Mouse (Mus musculus): Measurements from ENCODE around the gene Gm45785. TPM values are rescaled to one million over a fixed set of nuclear protein-coding genes. Genes with fewer than 3 reads are reported as not detected.

Gm45785 gene
- polyA plus RNA-seq, 1 experiment from 2014 or later, result not detected

- H3K4me1 ChIP-seq (ENCODE audit: control insufficient read depth, low read depth, low read length), result no peaks in the 10 kb centered on the region
- no peaks in the 10 kb centered on the region for H3K27me3 ChIP-seq (ENCODE audit: control insufficient read depth, insufficient read depth, low read depth, low read length)
- H3K4me3 ChIP-seq (ENCODE audit: low read depth, low read length), result no peak overlapping the region
- no peaks in the 10 kb centered on the region for H3K9me3 ChIP-seq (replicated peaks; ENCODE audit: control insufficient read depth, low read length)
- no peak overlapping the region for H3K27ac ChIP-seq (ENCODE audit: low read length)
- no peak overlapping the region for H3K9ac ChIP-seq (ENCODE audit: low read depth, low read length)
- WGBS (ENCODE audit: insufficient replicate concordance), result 69% methylated on average over 6 of the region's 6 CpGs
- no peak for ATAC-seq (ENCODE audit: low read depth)
- H3K36me3 ChIP-seq (ENCODE audit: control insufficient read depth, insufficient read depth), result no peaks in the 10 kb centered on the region
- H3K4me2 ChIP-seq (ENCODE audit: low read depth, low read length), result no peak overlapping the region
These were observed 53.5 kb downstream of the Gm45785 start for GRCm38 (mm10) chr7:140802629-140803028.

DNA sequence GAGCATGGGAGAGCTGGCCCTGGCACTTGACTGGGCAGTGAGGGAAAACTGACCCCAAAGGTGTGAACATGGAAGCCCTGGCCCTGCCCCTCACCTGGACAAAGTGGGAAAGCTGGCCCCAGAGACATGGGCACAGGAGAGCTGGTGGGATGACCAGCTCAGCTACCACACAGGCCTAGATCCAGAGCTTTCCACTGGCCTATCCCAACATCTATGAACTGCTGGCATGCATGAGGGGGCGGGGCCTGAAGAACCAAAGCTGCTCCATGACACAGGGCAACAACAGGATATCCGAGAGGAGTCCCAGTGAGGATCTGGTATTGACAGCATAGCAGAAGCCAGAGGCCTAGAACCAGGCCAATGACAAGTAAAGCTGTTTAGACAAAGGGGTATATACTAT lies 57.9 kb downstream of the Gm45785 start:
- no peak overlapping the region for H3K9ac ChIP-seq (ENCODE audit: low read depth, low read length)
- no peak overlapping the region for H3K4me2 ChIP-seq (ENCODE audit: low read depth, low read length)
- no peaks in the 10 kb centered on the region for H3K27me3 ChIP-seq (ENCODE audit: control insufficient read depth, insufficient read depth, low read depth, low read length)
- no peak overlapping the region for H3K27ac ChIP-seq (ENCODE audit: low read length)
- H3K9me3 ChIP-seq (replicated peaks; ENCODE audit: control insufficient read depth, low read length), result no peaks in the 10 kb centered on the region
- WGBS (ENCODE audit: insufficient replicate concordance), result 44% methylated on average over 2 of the region's 2 CpGs
- H3K4me3 ChIP-seq (ENCODE audit: low read depth, low read length), result no peak overlapping the region
- ATAC-seq (ENCODE audit: low read depth), result no peak
- H3K36me3 ChIP-seq (ENCODE audit: control insufficient read depth, insufficient read depth), result no peaks in the 10 kb centered on the region
- H3K4me1 ChIP-seq (ENCODE audit: control insufficient read depth, low read depth, low read length), result no peaks in the 10 kb centered on the region

- no peak overlapping the region for H3K27ac ChIP-seq (ENCODE audit: low read length)
- no peaks in the 10 kb centered on the region for H3K36me3 ChIP-seq (ENCODE audit: control insufficient read depth, insufficient read depth)
- H3K4me3 ChIP-seq (ENCODE audit: low read depth, low read length), result no peak overlapping the region
- no peaks in the 10 kb centered on the region for H3K27me3 ChIP-seq (ENCODE audit: control insufficient read depth, insufficient read depth, low read depth, low read length)
- no peak for ATAC-seq (ENCODE audit: low read depth)
- no peak overlapping the region for H3K4me2 ChIP-seq (ENCODE audit: low read depth, low read length)
- no peaks in the 10 kb centered on the region for H3K9me3 ChIP-seq (replicated peaks; ENCODE audit: control insufficient read depth, low read length)
- H3K9ac ChIP-seq (ENCODE audit: low read depth, low read length), result no peak overlapping the region
- H3K4me1 ChIP-seq (ENCODE audit: control insufficient read depth, low read depth, low read length), result no peaks in the 10 kb centered on the region
- 74% methylated on average over 3 of the region's 3 CpGs for WGBS (ENCODE audit: insufficient replicate concordance)
These were observed 58.5 kb downstream of the Gm45785 start for GRCm38 (mm10) chr7:140797619-140798018.

- no peaks in the 10 kb centered on the region for H3K9me3 ChIP-seq (replicated peaks; ENCODE audit: control insufficient read depth, low read length)
These were observed 62.6 kb downstream of the Gm45785 start for GRCm38 (mm10) chr7:140793541-140793940.

GRCm38 (mm10) chr7:140788053-140788435 lies 68.1 kb downstream of the Gm45785 start:
- no peak overlapping the region for H3K4me2 ChIP-seq (ENCODE audit: low read depth, low read length)
- H3K4me1 ChIP-seq (ENCODE audit: control insufficient read depth, low read depth, low read length), result no peaks in the 10 kb centered on the region
- no peak overlapping the region for H3K9ac ChIP-seq (ENCODE audit: low read depth, low read length)
- ATAC-seq (ENCODE audit: low read depth), result no peak
- H3K36me3 ChIP-seq (ENCODE audit: control insufficient read depth, insufficient read depth), result no peaks in the 10 kb centered on the region
- no peaks in the 10 kb centered on the region for H3K9me3 ChIP-seq (replicated peaks; ENCODE audit: control insufficient read depth, low read length)
- no peak overlapping the region for H3K27ac ChIP-seq (ENCODE audit: low read length)
- 67% methylated on average over 7 of the region's 7 CpGs for WGBS (ENCODE audit: insufficient replicate concordance)
- H3K27me3 ChIP-seq (ENCODE audit: control insufficient read depth, insufficient read depth, low read depth, low read length), result no peaks in the 10 kb centered on the region
- no peak overlapping the region for H3K4me3 ChIP-seq (ENCODE audit: low read depth, low read length)

More at GRCm38 (mm10) chr7:140793541-140793940, 62.6 kb downstream of the Gm45785 start:
- Histone ChIP-seq H3K9ac (ENCODE audit: low read depth, low read length) (no peak overlapping the region), H3K36me3 (ENCODE audit: control insufficient read depth, insufficient read depth) (no peaks in the 10 kb centered on the region), H3K27me3 (ENCODE audit: control insufficient read depth, insufficient read depth, low read depth, low read length) (no peaks in the 10 kb centered on the region), H3K4me1 (ENCODE audit: control insufficient read depth, low read depth, low read length) (no peaks in the 10 kb centered on the region), H3K27ac (ENCODE audit: low read length) (no peak overlapping the region), H3K4me2 (ENCODE audit: low read depth, low read length) (no peak overlapping the region), H3K4me3 (ENCODE audit: low read depth, low read length) (no peak overlapping the region)
- WGBS (ENCODE audit: insufficient replicate concordance), result 47% methylated on average over 4 of the region's 4 CpGs
- no peak for ATAC-seq (ENCODE audit: low read depth)

DNA sequence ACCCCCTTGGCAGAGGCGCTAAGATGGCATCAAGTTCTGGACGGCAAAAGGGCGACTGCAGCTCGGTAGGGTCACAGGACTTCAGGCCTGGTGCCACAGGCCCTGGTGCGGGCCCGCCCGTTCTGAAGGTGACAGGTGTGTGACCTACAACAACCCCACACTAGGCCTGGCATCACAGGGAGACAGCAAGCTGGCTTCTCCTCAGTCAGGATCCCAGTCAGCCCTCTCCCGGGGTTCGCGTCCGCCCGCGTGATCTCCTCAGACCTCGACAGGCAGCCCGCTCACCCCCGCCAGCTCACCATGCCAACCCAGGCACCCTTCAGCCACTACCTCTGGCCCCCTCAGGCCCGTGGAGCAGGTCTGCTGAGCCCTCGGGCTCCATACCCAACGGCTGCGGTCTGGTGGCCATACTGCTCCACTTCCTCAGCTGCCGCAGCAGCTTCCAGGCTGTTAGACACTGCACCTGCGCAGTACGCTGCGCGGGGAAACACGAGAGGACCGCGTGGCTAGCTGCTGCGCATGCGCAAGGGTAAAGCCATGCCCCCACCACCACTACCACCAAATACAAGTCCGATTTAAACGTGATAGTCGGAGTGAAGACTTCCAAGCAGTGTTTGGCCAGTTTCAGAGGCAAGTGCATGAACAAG lies 68.6 kb downstream of the Gm45785 start, which contains the start of gene Syce1:
Gene Syce1 (minus strand): TSS at position 447 of the 647 bp plus-strand sequence.
- Histone ChIP-seq H3K9ac (ENCODE audit: low read depth, low read length) (no peak within 1 kb of the TSS), H3K4me2 (ENCODE audit: low read depth, low read length) (no peak within 1 kb of the TSS), H3K4me3 (ENCODE audit: low read depth, low read length) (no peak within 1 kb of the TSS), H3K27me3 (ENCODE audit: control insufficient read depth, insufficient read depth, low read depth, low read length) (no peaks in the 10 kb centered on the region), H3K9me3 (replicated peaks; ENCODE audit: control insufficient read depth, low read length) (no peaks in the 10 kb centered on the region), H3K36me3 (ENCODE audit: control insufficient read depth, insufficient read depth) (no peaks in the 10 kb centered on the region), H3K4me1 (ENCODE audit: control insufficient read depth, low read depth, low read length) (no peaks in the 10 kb centered on the region), H3K27ac (ENCODE audit: low read length) (no peak within 1 kb of the TSS)
- ATAC-seq (ENCODE audit: low read depth), result no peak
- 75% methylated on average over 33 of the region's 33 CpGs for WGBS (ENCODE audit: insufficient replicate concordance)

GRCm38 (mm10) chr7:140780548-140780947 lies 75.6 kb downstream of the Gm45785 start:
- H3K27ac ChIP-seq (ENCODE audit: low read length), result no peak overlapping the region
- no peaks in the 10 kb centered on the region for H3K4me1 ChIP-seq (ENCODE audit: control insufficient read depth, low read depth, low read length)
- no peak overlapping the region for H3K4me2 ChIP-seq (ENCODE audit: low read depth, low read length)
- H3K27me3 ChIP-seq (ENCODE audit: control insufficient read depth, insufficient read depth, low read depth, low read length), result no peaks in the 10 kb centered on the region
- H3K36me3 ChIP-seq (ENCODE audit: control insufficient read depth, insufficient read depth), result no peaks in the 10 kb centered on the region
- no peak overlapping the region for H3K9ac ChIP-seq (ENCODE audit: low read depth, low read length)
- ATAC-seq (ENCODE audit: low read depth), result no peak
- H3K4me3 ChIP-seq (ENCODE audit: low read depth, low read length), result no peak overlapping the region
- 71% methylated on average over 4 of the region's 4 CpGs for WGBS (ENCODE audit: insufficient replicate concordance)
- no peaks in the 10 kb centered on the region for H3K9me3 ChIP-seq (replicated peaks; ENCODE audit: control insufficient read depth, low read length)

Other genes with a start within 250 kb of the Gm45785 start
- not detected in 2 replicates for gene Olfr61, start 227.4 kb downstream of the Gm45785 start, polyA plus RNA-seq (2015; fragmentation: Nextera tagmentation; extraction: Ambion mirVana)
- gene Olfr53, start 209.9 kb downstream of the Gm45785 start, polyA plus RNA-seq (2015; fragmentation: Nextera tagmentation; extraction: Ambion mirVana), result not detected in 2 replicates
- not detected in 2 replicates for gene Olfr539, start 196.4 kb downstream of the Gm45785 start, polyA plus RNA-seq (2015; fragmentation: Nextera tagmentation; extraction: Ambion mirVana)
- gene Olfr45, start 174.4 kb downstream of the Gm45785 start, polyA plus RNA-seq (2015; fragmentation: Nextera tagmentation; extraction: Ambion mirVana), result not detected in 2 replicates
- gene Olfr541, start 159.1 kb downstream of the Gm45785 start, polyA plus RNA-seq (2015; fragmentation: Nextera tagmentation; extraction: Ambion mirVana), result not detected in 2 replicates
- gene Cyp2e1, start 92.6 kb downstream of the Gm45785 start, polyA plus RNA-seq (2015; fragmentation: Nextera tagmentation; extraction: Ambion mirVana), result 0.97 and 1.1 TPM in 2 replicates
- 0.07 and 0.14 TPM in 2 replicates for gene Syce1, start 68.5 kb downstream of the Gm45785 start, polyA plus RNA-seq (2015; fragmentation: Nextera tagmentation; extraction: Ambion mirVana)
- 0.06 and 0.16 TPM in 2 replicates for gene Zfp941, start 34.2 kb downstream of the Gm45785 start, polyA plus RNA-seq (2015; fragmentation: Nextera tagmentation; extraction: Ambion mirVana)
- gene Urah, start 21.3 kb downstream of the Gm45785 start, polyA plus RNA-seq (2015; fragmentation: Nextera tagmentation; extraction: Ambion mirVana), result 30.3 and 32.9 TPM in 2 replicates
- gene Scgb1c1, start 10.8 kb downstream of the Gm45785 start, polyA plus RNA-seq (2015; fragmentation: Nextera tagmentation; extraction: Ambion mirVana), result not detected in 2 replicates
- gene Odf3, start 8.5 kb downstream of the Gm45785 start, polyA plus RNA-seq (2015; fragmentation: Nextera tagmentation; extraction: Ambion mirVana), result not detected in 2 replicates
- gene Ric8a, start 626 bp upstream of the Gm45785 start, polyA plus RNA-seq (2015; fragmentation: Nextera tagmentation; extraction: Ambion mirVana), result 21.2 and 21.5 TPM in 2 replicates
- 19.3 and 20.9 TPM in 2 replicates for gene Bet1l, start 1.2 kb upstream of the Gm45785 start, polyA plus RNA-seq (2015; fragmentation: Nextera tagmentation; extraction: Ambion mirVana)
- 108 and 123 TPM in 2 replicates for gene Psmd13, start 25.6 kb upstream of the Gm45785 start, polyA plus RNA-seq (2015; fragmentation: Nextera tagmentation; extraction: Ambion mirVana)
- 21.9 and 23.6 TPM in 2 replicates for gene Sirt3, start 26.0 kb upstream of the Gm45785 start, polyA plus RNA-seq (2015; fragmentation: Nextera tagmentation; extraction: Ambion mirVana)
- 1.4 and 3.4 TPM in 2 replicates for gene Cox8b, start 44.1 kb upstream of the Gm45785 start, polyA plus RNA-seq (2015; fragmentation: Nextera tagmentation; extraction: Ambion mirVana)
- 7.8 and 10.8 TPM in 2 replicates for gene Nlrp6, start 64.6 kb upstream of the Gm45785 start, polyA plus RNA-seq (2015; fragmentation: Nextera tagmentation; extraction: Ambion mirVana)
- gene Pgghg, start 85.1 kb upstream of the Gm45785 start, polyA plus RNA-seq (2015; fragmentation: Nextera tagmentation; extraction: Ambion mirVana), result 6.0 and 7.9 TPM in 2 replicates
- 0.26 and 0.44 TPM in 2 replicates for gene Ifitm5, start 94.0 kb upstream of the Gm45785 start, polyA plus RNA-seq (2015; fragmentation: Nextera tagmentation; extraction: Ambion mirVana)
- not detected in 2 replicates for gene Gm45717, start 99.6 kb upstream of the Gm45785 start, polyA plus RNA-seq (2015; fragmentation: Nextera tagmentation; extraction: Ambion mirVana)
- 391 and 458 TPM in 2 replicates for gene Ifitm2, start 99.7 kb upstream of the Gm45785 start, polyA plus RNA-seq (2015; fragmentation: Nextera tagmentation; extraction: Ambion mirVana)
- gene Ifitm1, start 110.9 kb upstream of the Gm45785 start, polyA plus RNA-seq (2015; fragmentation: Nextera tagmentation; extraction: Ambion mirVana), result 15.2 and 15.4 TPM in 2 replicates
- gene Ifitm3, start 154.4 kb upstream of the Gm45785 start, polyA plus RNA-seq (2015; fragmentation: Nextera tagmentation; extraction: Ambion mirVana), result 68.0 and 76.2 TPM in 2 replicates
- 23.3 and 28.4 TPM in 2 replicates for gene Ifitm6, start 161.6 kb upstream of the Gm45785 start, polyA plus RNA-seq (2015; fragmentation: Nextera tagmentation; extraction: Ambion mirVana)
- gene Gm17387, start 172.8 kb upstream of the Gm45785 start, polyA plus RNA-seq (2015; fragmentation: Nextera tagmentation; extraction: Ambion mirVana), result not detected in 2 replicates
- gene B4galnt4, start 204.8 kb upstream of the Gm45785 start, polyA plus RNA-seq (2015; fragmentation: Nextera tagmentation; extraction: Ambion mirVana), result 0.35 and 0.37 TPM in 2 replicates
- gene Pkp3, start 221.9 kb upstream of the Gm45785 start, polyA plus RNA-seq (2015; fragmentation: Nextera tagmentation; extraction: Ambion mirVana), result 0.69 and 1.1 TPM in 2 replicates
- 27.2 and 28.1 TPM in 2 replicates for gene Sigirr, start 244.2 kb upstream of the Gm45785 start, polyA plus RNA-seq (2015; fragmentation: Nextera tagmentation; extraction: Ambion mirVana)